Mouse (Mus musculus) stomach, embryonic 16.5 days (tissue): ENCODE measurements around the gene Mettl25. TPM values are rescaled to one million over a fixed set of nuclear protein-coding genes. Genes with fewer than 3 reads are reported as not detected.

Experiments used
- ATAC-seq: fragments of 200-750 bp; cut with Nextera tagmentation; 2 replicates; pipeline ENCODE4 v1.8.0; 2017; ENCODE audit warnings: moderate number of reproducible peaks, moderate TSS enrichment; ENCODE audit not compliant: insufficient read depth, low FRiP score
- H3K27ac ChIP-seq: fragments of 300-500 bp; sonication (generic); 2 replicates; pipeline ENCODE4 v1.5.1; 2014; ENCODE audit warnings: low read length
- H3K27me3 ChIP-seq: fragments of 300-500 bp; sonication (generic); 2 replicates; pipeline ENCODE4 v1.6.1; 2014; ENCODE audit warnings: low read length, control low read depth, mixed read lengths; ENCODE audit not compliant: control insufficient read depth, insufficient read depth
- H3K36me3 ChIP-seq: fragments of 300-500 bp; sonication (generic); 2 replicates; pipeline ENCODE4 v1.6.1; 2014; ENCODE audit warnings: low read length; ENCODE audit not compliant: control insufficient read depth, insufficient read depth
- H3K4me1 ChIP-seq: fragments of 300-500 bp; sonication (generic); 2 replicates; pipeline ENCODE4 v1.6.1; 2014; ENCODE audit warnings: low read length, control low read depth, mixed read lengths; ENCODE audit not compliant: control insufficient read depth, insufficient read depth
- H3K4me2 ChIP-seq: fragments of 300-500 bp; sonication (generic); 2 replicates; pipeline ENCODE4 v1.6.1; 2014; ENCODE audit warnings: low read depth, low read length, mixed read lengths
- H3K4me3 ChIP-seq: fragments of 300-500 bp; sonication (generic); replicated peaks from 2 replicates; pipeline ENCODE4 v1.5.1; 2014; ENCODE audit warnings: mild to moderate bottlenecking, low read length
- H3K9ac ChIP-seq: fragments of 300-500 bp; sonication (generic); 2 replicates; pipeline ENCODE4 v1.6.1; 2014; ENCODE audit warnings: low read length
- H3K9me3 ChIP-seq: fragments of 300-500 bp; sonication (generic); replicated peaks from 2 replicates; pipeline ENCODE4 v1.6.1; 2016; ENCODE audit warnings: low read length, control low read depth; ENCODE audit not compliant: control insufficient read depth
- WGBS: fragments of 180-500 bp; shearing (Covaris S2); extraction: QIAGEN DNeasy Blood & Tissue Kit; methylation state at CpG from one replicate; pipeline ENCODE4 v1.1.7; 2014; 5-methylcytosine and 5-hydroxymethylcytosine counted together
- polyA plus RNA-seq: library from polyadenylated mRNA; unstranded; fragments of >200 nt; fragmentation: Nextera tagmentation; extraction: Ambion mirVana; gene quantifications from 2 replicates; pipeline ENCODE4 v1.2.1, GENCODE M21; 2015

The Mettl25 gene
- polyA plus RNA-seq = 10.3 and 11.3 TPM in 2 replicates

DNA sequence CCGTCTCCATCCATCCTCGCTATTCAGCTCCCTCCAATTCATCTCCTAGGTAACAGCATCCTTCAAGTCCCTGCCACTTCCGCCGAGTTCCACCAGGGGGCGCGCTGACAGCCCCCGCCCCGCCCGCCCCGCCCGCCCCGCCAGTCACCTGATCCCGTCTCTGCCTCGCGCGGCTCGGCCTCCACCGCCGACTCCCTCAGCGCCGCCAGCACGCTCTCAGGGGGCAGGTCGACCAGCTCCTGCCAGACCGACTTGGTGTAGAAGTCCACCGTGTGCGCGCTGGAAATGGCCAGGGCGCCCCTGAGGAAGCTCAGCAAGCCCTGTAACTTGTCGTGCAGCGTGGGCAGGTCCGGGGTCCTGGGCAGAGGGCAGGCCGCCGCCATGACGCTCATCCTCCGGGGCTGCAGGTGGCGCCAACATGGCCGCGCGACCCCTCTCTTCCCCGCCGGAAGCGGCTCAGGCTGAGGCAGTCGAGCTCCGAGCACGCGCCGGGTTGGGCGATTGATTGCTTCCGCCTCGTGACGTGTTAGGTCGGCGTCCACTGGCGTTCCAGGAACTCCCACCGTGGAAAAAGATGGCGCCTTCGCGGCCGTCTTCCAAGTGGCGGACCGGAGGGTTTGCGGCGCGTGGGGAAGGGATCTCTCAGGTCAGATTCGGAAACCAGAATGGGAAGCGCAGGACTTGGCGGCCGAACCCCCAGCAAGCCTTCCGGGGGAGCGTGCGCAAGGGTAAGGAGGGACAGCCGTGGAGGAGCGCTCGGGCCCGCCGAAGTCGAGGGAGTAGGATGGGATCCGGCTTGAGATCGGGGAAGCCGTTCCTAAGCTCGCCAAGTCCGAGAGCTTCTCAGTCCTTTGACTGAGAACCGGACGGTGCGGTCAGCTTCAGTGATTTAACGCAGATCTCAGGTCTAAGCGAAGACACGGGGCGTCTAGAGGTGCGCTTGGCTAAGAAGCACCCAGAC lies at the start of gene Mettl25, which contains the start of gene Ccdc59:
Mettl25 (minus strand) TSS at position 453 of the 961 bp plus-strand sequence.
Ccdc59 (plus strand) TSS at position 140 of the 961 bp plus-strand sequence.
- Histone ChIP-seq H3K4me3 (peak within 1 kb of the TSS; percentile 94), H3K27me3 (no peaks in the 10 kb centered on the region), H3K27ac (peak within 1 kb of the TSS; percentile 96), H3K9me3 (no peaks in the 10 kb centered on the region), H3K4me1 (peaks cover 4% of the 10 kb centered on the region), H3K36me3 (peaks cover 9% of the 10 kb centered on the region; the same call in 1 of the 2 replicates), H3K4me2 (peak within 1 kb of the TSS; percentile 82), H3K9ac (peak within 1 kb of the TSS; percentile 90)
- peak; percentile 98 for ATAC-seq
- under 1% methylated on average over 90 of the region's 90 CpGs for WGBS

DNA sequence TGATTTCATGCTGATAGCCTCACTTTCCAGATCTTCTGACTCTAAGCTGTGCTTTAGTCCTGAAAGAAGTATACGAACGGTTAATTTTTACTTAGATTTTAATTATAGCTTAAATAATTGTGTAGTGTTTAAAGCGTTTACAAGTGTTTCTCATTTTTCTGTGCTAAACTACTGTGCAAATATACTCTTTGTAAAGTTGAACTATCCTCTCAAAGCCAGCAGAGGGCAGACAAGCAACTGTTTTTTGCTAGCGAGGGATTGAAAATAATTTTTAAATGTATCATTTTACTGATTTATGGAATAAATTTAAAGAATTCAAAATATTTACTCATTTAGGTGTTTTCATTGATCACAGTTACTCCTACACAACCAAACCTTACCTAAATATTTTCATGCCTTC lies 26.1 kb upstream of the Mettl25 start:
- Histone ChIP-seq H3K4me2 (no peak overlapping the region), H3K4me3 (no peak overlapping the region), H3K27ac (no peak overlapping the region), H3K9me3 (no peaks in the 10 kb centered on the region), H3K9ac (no peak overlapping the region), H3K36me3 (no peaks in the 10 kb centered on the region), H3K4me1 (no peaks in the 10 kb centered on the region), H3K27me3 (no peaks in the 10 kb centered on the region)
- no peak for ATAC-seq
- 48% methylated on average over 4 of the region's 4 CpGs for WGBS

DNA sequence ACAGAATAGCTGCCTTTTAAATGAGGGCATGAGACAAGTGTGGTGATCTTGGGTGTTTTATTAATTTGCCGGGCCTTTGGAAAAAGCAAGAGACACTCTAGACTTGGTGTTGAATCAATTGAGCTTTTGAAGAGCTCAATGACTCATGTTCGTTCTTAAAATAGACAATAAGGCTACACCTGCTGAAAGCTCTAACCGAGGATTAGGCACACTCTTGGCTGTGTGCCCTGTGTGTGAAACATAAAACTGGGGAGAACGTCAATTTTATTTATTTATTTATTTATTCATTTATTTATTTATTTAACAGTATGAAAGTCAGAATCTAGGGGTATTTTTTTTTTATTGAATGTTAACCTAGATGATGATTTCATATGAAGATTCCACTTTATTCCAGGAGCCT lies 10.0 kb upstream of the Mettl25 start:
- WGBS = 70% methylated on average over 4 of the region's 4 CpGs
- H3K4me2 ChIP-seq = no peak overlapping the region
- H3K27me3 ChIP-seq = no peaks in the 10 kb centered on the region
- no peak overlapping the region for H3K9ac ChIP-seq
- no peaks in the 10 kb centered on the region; the same call in 1 of the 2 replicates for H3K36me3 ChIP-seq
- no peaks in the 10 kb centered on the region for H3K4me1 ChIP-seq
- no peaks in the 10 kb centered on the region for H3K9me3 ChIP-seq
- no peak for ATAC-seq
- H3K27ac ChIP-seq = no peak overlapping the region
- H3K4me3 ChIP-seq = no peak overlapping the region

DNA sequence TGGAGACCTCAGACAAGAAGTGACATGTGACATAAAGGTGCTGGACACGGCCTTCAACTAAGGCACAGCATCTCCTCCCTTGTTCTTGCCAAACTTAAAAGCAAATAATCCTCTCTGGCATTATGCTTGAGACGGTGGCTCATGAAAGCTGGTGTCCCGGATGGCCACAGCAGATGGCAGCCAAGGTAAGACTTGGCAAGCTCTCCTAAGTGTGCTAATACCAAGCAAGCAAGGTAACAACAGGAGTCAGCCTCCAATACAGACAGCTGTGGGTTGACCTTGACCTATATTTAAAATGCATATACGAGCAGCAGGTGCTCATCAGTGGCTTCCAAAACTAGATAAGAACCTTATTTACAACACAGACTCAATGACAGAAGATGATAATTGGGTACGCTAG lies 9.1 kb upstream of the Mettl25 start:
- no peaks in the 10 kb centered on the region for H3K4me1 ChIP-seq
- H3K4me3 ChIP-seq = no peak overlapping the region
- peaks cover 1% of the 10 kb centered on the region for H3K36me3 ChIP-seq
- no peak overlapping the region for H3K27ac ChIP-seq
- WGBS = 82% methylated on average over 5 of the region's 5 CpGs
- no peaks in the 10 kb centered on the region for H3K27me3 ChIP-seq
- H3K4me2 ChIP-seq = no peak overlapping the region
- H3K9ac ChIP-seq = no peak overlapping the region
- no peak for ATAC-seq
- H3K9me3 ChIP-seq = no peaks in the 10 kb centered on the region

DNA sequence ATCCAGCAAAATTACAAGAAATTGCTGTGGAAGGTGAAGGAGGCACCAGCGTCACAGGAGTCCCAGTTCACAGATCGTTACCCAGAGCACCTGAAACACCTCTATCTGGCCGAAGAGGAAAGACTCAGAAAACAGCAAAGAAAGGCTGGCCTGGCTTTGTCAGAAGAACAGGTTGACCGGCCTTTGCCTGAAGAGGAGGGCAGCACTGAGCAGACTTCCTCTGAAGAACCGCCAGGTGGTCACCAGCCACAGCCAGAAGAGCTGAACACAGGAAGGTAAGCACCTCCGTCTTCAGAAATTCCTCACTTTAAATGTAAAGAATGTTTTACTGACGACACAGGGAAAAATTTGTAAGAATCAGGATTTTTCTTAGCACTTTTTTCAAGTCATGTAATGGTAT lies 1.4 kb upstream of the Mettl25 start:
- Histone ChIP-seq H3K4me3 (no peak overlapping the region), H3K36me3 (peaks cover 9% of the 10 kb centered on the region; the same call in 1 of the 2 replicates), H3K9ac (no peak overlapping the region), H3K4me1 (peaks cover 4% of the 10 kb centered on the region), H3K9me3 (no peaks in the 10 kb centered on the region), H3K27ac (no peak overlapping the region), H3K27me3 (no peaks in the 10 kb centered on the region), H3K4me2 (peak overlapping the region; percentile 82)
- WGBS = 78% methylated on average over 7 of the region's 7 CpGs
- ATAC-seq = no peak

DNA sequence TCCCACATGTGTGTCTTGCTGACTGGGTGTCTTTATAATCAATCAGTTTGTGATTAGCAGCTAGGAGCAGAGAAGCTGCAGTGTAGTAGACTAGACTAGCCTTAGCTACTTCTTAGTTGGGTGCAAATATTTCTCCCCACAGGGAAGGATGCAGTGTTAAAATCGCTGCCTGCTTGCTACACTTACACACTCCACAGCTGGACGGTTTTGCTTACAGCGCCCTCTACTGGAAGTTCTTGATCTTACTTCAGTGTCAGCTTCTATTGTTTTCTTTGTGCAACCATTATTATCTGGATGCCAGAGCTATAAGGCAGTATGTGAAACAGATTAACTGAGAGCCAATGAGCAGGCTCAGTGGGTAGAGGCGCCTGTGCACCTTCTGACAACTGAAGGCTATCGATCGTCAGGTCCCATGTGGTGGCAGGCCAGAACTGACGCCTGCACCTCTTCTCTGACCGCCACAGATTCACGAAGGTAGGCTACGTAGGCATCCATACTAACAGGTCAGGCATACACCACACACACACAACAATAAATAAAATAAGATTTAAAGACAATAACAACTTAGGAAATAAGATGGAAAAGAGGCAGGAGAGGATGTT lies 6.5 kb downstream of the Mettl25 start:
- Histone ChIP-seq H3K4me2 (no peak overlapping the region), H3K9me3 (no peaks in the 10 kb centered on the region), H3K4me1 (no peaks in the 10 kb centered on the region), H3K27ac (no peak overlapping the region), H3K4me3 (no peak overlapping the region), H3K9ac (no peak overlapping the region), H3K27me3 (no peaks in the 10 kb centered on the region), H3K36me3 (no peaks in the 10 kb centered on the region)
- ATAC-seq = no peak
- 66% methylated on average over 10 of the region's 10 CpGs for WGBS

DNA sequence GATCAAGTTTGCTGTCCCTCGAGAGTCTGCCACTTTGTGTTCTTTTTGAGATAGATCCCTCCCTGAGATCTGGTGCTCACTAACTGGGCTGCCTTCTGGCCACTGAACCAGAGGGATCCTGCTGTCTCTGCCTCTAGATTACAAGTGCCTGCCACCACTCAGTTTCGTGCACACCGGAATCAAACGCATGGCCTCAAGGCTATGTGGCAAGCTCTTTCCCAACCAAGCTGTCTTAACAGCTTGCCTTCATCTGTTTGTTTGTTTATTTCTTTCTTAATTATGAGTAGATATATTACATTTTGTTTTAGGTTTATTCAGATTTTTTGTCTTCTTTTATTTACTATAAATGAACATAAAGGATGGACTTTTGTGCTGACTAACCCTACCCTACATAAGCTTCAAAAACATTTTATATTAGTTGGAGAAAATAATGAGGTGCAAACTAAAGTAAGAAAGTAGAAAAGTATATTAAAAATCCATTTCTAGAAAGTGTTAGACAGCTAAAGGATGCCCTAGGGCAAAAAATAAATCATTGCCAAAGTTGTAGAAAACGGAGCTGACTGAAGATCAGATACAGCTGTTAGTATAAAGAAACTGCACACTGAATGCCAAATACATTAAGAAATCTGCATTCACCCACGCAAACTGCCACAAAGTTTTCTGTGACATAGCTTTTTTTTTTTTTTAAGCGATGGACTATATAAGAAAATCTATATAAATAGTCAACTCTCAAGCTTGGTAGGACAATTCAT lies 34.7 kb downstream of the Mettl25 start:
- no peak overlapping the region for H3K27ac ChIP-seq
- no peak overlapping the region for H3K9ac ChIP-seq
- no peaks in the 10 kb centered on the region for H3K27me3 ChIP-seq
- no peak for ATAC-seq
- whole genome bisulfite sequencing = 71% methylated on average over 7 of the region's 7 CpGs
- no peaks in the 10 kb centered on the region for H3K36me3 ChIP-seq
- no peak overlapping the region for H3K4me2 ChIP-seq
- H3K4me1 ChIP-seq = 0 out of 2 replicates have a peak, but pooled peaks cover under 1% of the 10 kb centered on the region
- H3K9me3 ChIP-seq = no peaks in the 10 kb centered on the region
- H3K4me3 ChIP-seq = no peak overlapping the region

DNA sequence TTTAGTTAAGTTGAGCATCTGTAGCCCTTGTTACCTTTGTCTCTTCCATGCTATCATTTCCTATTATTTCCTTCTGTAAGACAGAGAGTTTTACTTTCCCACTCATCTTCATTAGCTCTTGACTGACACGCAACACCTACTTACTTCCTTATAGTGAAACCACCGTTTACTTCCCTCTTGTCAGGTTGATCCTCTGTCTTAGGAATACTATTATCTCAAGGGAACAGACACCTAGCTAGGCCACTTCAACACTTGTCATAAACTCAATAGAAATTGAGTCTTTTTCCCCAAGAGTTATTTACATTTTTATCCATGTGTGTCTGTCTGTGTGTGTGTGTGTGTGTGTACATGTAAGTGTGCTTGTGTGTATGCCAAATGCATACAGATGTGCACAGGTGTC lies 37.7 kb downstream of the Mettl25 start:
- H3K4me1 ChIP-seq = 0 out of 2 replicates have a peak, but pooled peaks cover 2% of the 10 kb centered on the region
- H3K27ac ChIP-seq = no peak overlapping the region
- no peak overlapping the region for H3K4me3 ChIP-seq
- no peak overlapping the region for H3K9ac ChIP-seq
- no peaks in the 10 kb centered on the region for H3K9me3 ChIP-seq
- H3K36me3 ChIP-seq = no peaks in the 10 kb centered on the region
- WGBS = 79% methylated on average over 2 of the region's 2 CpGs
- H3K4me2 ChIP-seq = no peak overlapping the region
- H3K27me3 ChIP-seq = no peaks in the 10 kb centered on the region
- ATAC-seq = no peak
